Mouse (Mus musculus) stomach, embryonic 16.5 days (tissue): Measurements from ENCODE around the gene Map2k2. TPM values are rescaled to one million over a fixed set of nuclear protein-coding genes. Genes with fewer than 3 reads are reported as not detected.
"Not testable (repeated sequence)": the region's sequence is repeated elsewhere in the genome, so short reads cannot be mapped to it uniquely, and the experiment has no call there.

ENCODE experiments used
- ATAC-seq: fragments of 200-750 bp; cut with Nextera tagmentation; 2 replicates; pipeline ENCODE4 v1.8.0; 2017; ENCODE audit warnings: moderate number of reproducible peaks, moderate TSS enrichment; ENCODE audit not compliant: insufficient read depth, low FRiP score
- H3K27ac ChIP-seq: fragments of 300-500 bp; sonication (generic); 2 replicates; pipeline ENCODE4 v1.5.1; 2014; ENCODE audit warnings: low read length
- H3K27me3 ChIP-seq: fragments of 300-500 bp; sonication (generic); 2 replicates; pipeline ENCODE4 v1.6.1; 2014; ENCODE audit warnings: low read length, control low read depth, mixed read lengths; ENCODE audit not compliant: control insufficient read depth, insufficient read depth
- H3K36me3 ChIP-seq: fragments of 300-500 bp; sonication (generic); 2 replicates; pipeline ENCODE4 v1.6.1; 2014; ENCODE audit warnings: low read length; ENCODE audit not compliant: control insufficient read depth, insufficient read depth
- H3K4me1 ChIP-seq: fragments of 300-500 bp; sonication (generic); 2 replicates; pipeline ENCODE4 v1.6.1; 2014; ENCODE audit warnings: low read length, control low read depth, mixed read lengths; ENCODE audit not compliant: control insufficient read depth, insufficient read depth
- H3K4me2 ChIP-seq: fragments of 300-500 bp; sonication (generic); 2 replicates; pipeline ENCODE4 v1.6.1; 2014; ENCODE audit warnings: low read depth, low read length, mixed read lengths
- H3K4me3 ChIP-seq: fragments of 300-500 bp; sonication (generic); replicated peaks from 2 replicates; pipeline ENCODE4 v1.5.1; 2014; ENCODE audit warnings: mild to moderate bottlenecking, low read length
- H3K9ac ChIP-seq: fragments of 300-500 bp; sonication (generic); 2 replicates; pipeline ENCODE4 v1.6.1; 2014; ENCODE audit warnings: low read length
- H3K9me3 ChIP-seq: fragments of 300-500 bp; sonication (generic); replicated peaks from 2 replicates; pipeline ENCODE4 v1.6.1; 2016; ENCODE audit warnings: low read length, control low read depth; ENCODE audit not compliant: control insufficient read depth
- WGBS: fragments of 180-500 bp; shearing (Covaris S2); extraction: QIAGEN DNeasy Blood & Tissue Kit; methylation state at CpG from one replicate; pipeline ENCODE4 v1.1.7; 2014; 5-methylcytosine and 5-hydroxymethylcytosine counted together
- polyA plus RNA-seq: library from polyadenylated mRNA; unstranded; fragments of >200 nt; fragmentation: Nextera tagmentation; extraction: Ambion mirVana; gene quantifications from 2 replicates; pipeline ENCODE4 v1.2.1, GENCODE M21; 2015

Gene Map2k2
- polyA plus RNA-seq, 1 experiment from 2014 or later, result 143 TPM

GRCm38 (mm10) chr10:81176466-81177271, 71.0 kb downstream of the Map2k2 start, which contains the start of gene Eef2:
Gene Eef2, plus strand, starts transcription at chr10:81176631.
- Histone ChIP-seq H3K9me3 (no peaks in the 10 kb centered on the region), H3K4me2 (peak within 1 kb of the TSS; percentile 80), H3K9ac (peak within 1 kb of the TSS; percentile 99), H3K27me3 (no peaks in the 10 kb centered on the region), H3K4me3 (peak within 1 kb of the TSS; percentile 99), H3K27ac (peak within 1 kb of the TSS; percentile 91), H3K36me3 (peaks cover 36% of the 10 kb centered on the region), H3K4me1 (peaks cover 52% of the 10 kb centered on the region)
- WGBS, result under 1% methylated on average over 77 of the region's 77 CpGs
- ATAC-seq, result peak; percentile 87

DNA sequence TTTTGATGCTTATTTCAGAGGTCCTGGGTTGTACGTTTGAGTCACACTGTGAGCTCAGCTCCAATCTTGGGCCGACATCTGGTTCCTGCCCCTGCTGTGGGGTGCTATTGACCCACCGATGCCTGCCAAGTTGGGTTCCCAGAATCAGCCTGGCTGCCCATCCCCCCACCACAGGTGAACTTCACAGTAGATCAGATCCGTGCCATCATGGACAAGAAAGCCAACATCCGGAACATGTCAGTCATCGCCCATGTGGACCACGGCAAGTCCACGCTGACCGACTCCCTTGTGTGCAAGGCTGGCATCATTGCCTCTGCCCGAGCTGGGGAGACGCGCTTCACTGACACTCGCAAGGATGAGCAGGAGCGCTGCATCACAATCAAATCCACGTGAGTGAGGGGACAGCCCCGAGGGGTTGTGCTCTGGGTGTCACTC, 71.8 kb downstream of the Map2k2 start:
- H3K4me1 ChIP-seq, result peaks cover 52% of the 10 kb centered on the region
- no peaks in the 10 kb centered on the region for H3K9me3 ChIP-seq
- no peaks in the 10 kb centered on the region for H3K27me3 ChIP-seq
- WGBS, result 8% methylated on average over 16 of the region's 16 CpGs
- H3K36me3 ChIP-seq, result peaks cover 41% of the 10 kb centered on the region
- peak overlapping the region; percentile 99 for H3K4me3 ChIP-seq
- peak overlapping the region; percentile 99 for H3K9ac ChIP-seq
- H3K4me2 ChIP-seq, result peak overlapping the region; percentile 80
- no peak for ATAC-seq
- peak overlapping the region; percentile 91 for H3K27ac ChIP-seq

- Histone ChIP-seq H3K27ac (no peak overlapping the region), H3K4me2 (peak overlapping the region; percentile 80), H3K36me3 (peaks cover 41% of the 10 kb centered on the region), H3K9me3 (no peaks in the 10 kb centered on the region), H3K27me3 (no peaks in the 10 kb centered on the region), H3K9ac (peak overlapping the region; percentile 99), H3K4me3 (peak overlapping the region; percentile 99), H3K4me1 (peaks cover 49% of the 10 kb centered on the region)
- no peak for ATAC-seq
- 55% methylated on average over 14 of the region's 14 CpGs for WGBS
Measured at GRCm38 (mm10) chr10:81177958-81178712, 72.4 kb downstream of the Map2k2 start.

DNA sequence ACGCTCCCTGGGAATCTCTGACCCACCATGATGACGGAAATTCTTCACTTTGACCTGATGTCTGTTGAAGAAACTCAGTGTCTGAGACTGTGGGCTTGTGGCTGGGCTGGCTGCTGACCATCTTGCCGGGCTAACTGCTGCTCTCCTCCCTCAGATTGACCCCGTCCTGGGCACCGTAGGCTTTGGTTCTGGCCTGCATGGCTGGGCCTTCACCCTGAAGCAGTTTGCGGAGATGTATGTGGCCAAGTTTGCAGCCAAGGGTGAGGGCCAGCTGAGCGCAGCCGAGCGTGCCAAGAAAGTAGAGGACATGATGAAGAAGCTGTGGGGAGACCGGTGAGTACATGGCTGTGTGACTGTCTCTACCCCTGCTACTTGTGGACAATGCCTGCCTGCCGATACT, 73.2 kb downstream of the Map2k2 start:
- H3K9ac ChIP-seq, result no peak overlapping the region
- peaks cover 47% of the 10 kb centered on the region for H3K4me1 ChIP-seq
- no peak overlapping the region for H3K27ac ChIP-seq
- H3K4me2 ChIP-seq, result no peak overlapping the region
- no peaks in the 10 kb centered on the region for H3K9me3 ChIP-seq
- no peak overlapping the region for H3K4me3 ChIP-seq
- peaks cover 41% of the 10 kb centered on the region for H3K36me3 ChIP-seq
- no peaks in the 10 kb centered on the region for H3K27me3 ChIP-seq
- WGBS, result 92% methylated on average over 11 of the region's 11 CpGs
- no peak for ATAC-seq

DNA sequence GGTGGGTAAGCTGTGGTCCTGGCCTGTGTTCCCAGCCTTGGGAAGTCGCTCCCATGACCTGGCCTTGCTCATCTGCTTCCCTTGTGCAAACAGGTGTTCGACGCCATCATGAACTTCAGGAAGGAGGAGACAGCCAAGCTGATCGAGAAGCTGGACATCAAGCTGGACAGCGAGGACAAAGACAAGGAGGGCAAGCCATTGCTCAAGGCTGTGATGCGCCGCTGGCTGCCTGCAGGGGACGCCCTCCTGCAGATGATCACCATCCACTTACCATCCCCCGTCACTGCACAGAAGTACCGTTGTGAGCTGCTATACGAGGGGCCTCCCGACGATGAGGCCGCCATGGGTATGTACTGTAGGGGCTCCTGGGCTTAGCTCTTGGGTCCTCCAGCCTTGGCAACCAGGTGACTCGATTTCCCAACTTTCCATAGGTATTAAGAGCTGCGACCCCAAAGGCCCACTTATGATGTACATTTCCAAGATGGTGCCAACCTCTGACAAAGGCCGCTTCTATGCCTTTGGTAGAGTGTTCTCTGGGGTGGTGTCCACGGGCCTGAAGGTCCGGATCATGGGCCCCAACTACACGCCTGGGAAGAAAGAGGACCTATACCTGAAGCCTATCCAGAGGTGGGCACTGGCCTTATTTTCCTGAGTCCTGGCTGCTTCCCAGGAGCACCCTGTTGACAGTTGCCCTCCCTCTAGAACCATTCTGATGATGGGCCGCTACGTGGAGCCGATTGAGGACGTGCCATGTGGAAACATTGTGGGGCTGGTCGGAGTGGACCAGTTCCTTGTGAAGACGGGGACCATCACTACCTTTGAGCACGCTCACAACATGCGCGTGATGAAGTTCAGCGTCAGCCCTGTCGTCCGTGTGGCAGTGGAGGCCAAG, 74.0 kb downstream of the Map2k2 start:
- peaks cover 41% of the 10 kb centered on the region for H3K36me3 ChIP-seq
- H3K4me2 ChIP-seq, result no peak overlapping the region
- no peak for ATAC-seq
- peak overlapping the region; percentile 18; the same call in 1 of the 2 replicates for H3K27ac ChIP-seq
- no peaks in the 10 kb centered on the region for H3K9me3 ChIP-seq
- no peak overlapping the region for H3K4me3 ChIP-seq
- H3K27me3 ChIP-seq, result no peaks in the 10 kb centered on the region
- H3K9ac ChIP-seq, result no peak overlapping the region
- peaks cover 48% of the 10 kb centered on the region for H3K4me1 ChIP-seq
- 88% methylated on average over 32 of the region's 32 CpGs for WGBS

GRCm38 (mm10) chr10:81180946-81181345, 75.2 kb downstream of the Map2k2 start:
- no peaks in the 10 kb centered on the region for H3K9me3 ChIP-seq
- peaks cover 41% of the 10 kb centered on the region for H3K4me1 ChIP-seq
- 91% methylated on average over 13 of the region's 13 CpGs for WGBS
- no peak overlapping the region for H3K9ac ChIP-seq
- H3K27ac ChIP-seq, result no peak overlapping the region
- H3K36me3 ChIP-seq, result peaks cover 41% of the 10 kb centered on the region
- no peak for ATAC-seq
- H3K4me3 ChIP-seq, result no peak overlapping the region
- no peak overlapping the region for H3K4me2 ChIP-seq
- no peaks in the 10 kb centered on the region for H3K27me3 ChIP-seq

- not testable (repeated sequence) for H3K9ac ChIP-seq, H3K4me3 ChIP-seq, ATAC-seq, H3K9me3 ChIP-seq, H3K27ac ChIP-seq, H3K4me2 ChIP-seq, H3K27me3 ChIP-seq
- Histone ChIP-seq H3K4me1 (peaks cover 40% of the 10 kb centered on the region), H3K36me3 (peaks cover 41% of the 10 kb centered on the region)
- WGBS, result 74% methylated on average over 12 of the region's 12 CpGs
Measured at GRCm38 (mm10) chr10:81181860-81182259, 76.1 kb downstream of the Map2k2 start.

GRCm38 (mm10) chr10:81182336-81183333, 76.9 kb downstream of the Map2k2 start, which contains the start of gene Dapk3:
Gene Dapk3, plus strand, starts transcription at chr10:81183005.
- peak within 1 kb of the TSS; percentile 93 for H3K27ac ChIP-seq
- ATAC-seq, result peak; percentile 94
- peak within 1 kb of the TSS; percentile 84 for H3K9ac ChIP-seq
- H3K36me3 ChIP-seq, result peaks cover 41% of the 10 kb centered on the region
- 4% methylated on average over 53 of the region's 53 CpGs for WGBS
- H3K4me1 ChIP-seq, result peaks cover 38% of the 10 kb centered on the region
- peak within 1 kb of the TSS; percentile 85 for H3K4me2 ChIP-seq
- peak within 1 kb of the TSS; percentile 82 for H3K4me3 ChIP-seq
- no peaks in the 10 kb centered on the region for H3K9me3 ChIP-seq
- no peaks in the 10 kb centered on the region for H3K27me3 ChIP-seq
